Mouse (Mus musculus) adrenal gland, postnatal 25 days (tissue): ENCODE results near the gene Srrt. TPM values are rescaled to one million over a fixed set of nuclear protein-coding genes. Genes with fewer than 3 reads are reported as not detected.

Experiments
- DNase-seq: peaks from one replicate; pipeline ENCODE4 v3.0.0; 2021; ENCODE audit warnings: mixed read lengths
- microRNA-seq, 2 experiments: library from miRNA; unstranded; fragments of <30 nt; microRNA quantifications; one replicate each; pipeline ENCODE4 v1.2.0; 2021
- total RNA-seq: library from RNA; stranded (reverse); gene quantifications from 2 replicates; pipeline ENCODE4 v1.2.3, GENCODE M21; 2021

Gene Srrt
- total RNA-seq, 1 experiment from 2014 or later, result 195 TPM

- DNase-seq, result no peak
These were observed 43.4 kb downstream of the Srrt start for GRCm38 (mm10) chr5:137263897-137264720.

Small RNA genes within 50 kb of the gene (microRNA-seq; reads per million reads assigned to microRNA genes)
- 0.69 to 1.8 reads per million in 2 experiments for gene Mir7036
- gene Mir8116, result 0 reads per million in 2 experiments

Other genes starting within 250 kb of the Srrt start
- 2.0 and 3.4 TPM in 2 replicates for gene Serpine1, start 235.4 kb downstream of the Srrt start, total RNA-seq
- 44.0 and 53.3 TPM in 2 replicates for gene Trim56, start 191.5 kb downstream of the Srrt start, total RNA-seq
- gene Muc3, start 158.4 kb downstream of the Srrt start, total RNA-seq, result not detected in 2 replicates
- 0.15 TPM in 1 of 2 replicates, not detected in the other for gene Muc3a, start 95.3 kb downstream of the Srrt start, total RNA-seq
- 6.7 and 10.9 TPM in 2 replicates for gene Ache, start 20.2 kb downstream of the Srrt start, total RNA-seq
- gene Ufsp1, start 13.0 kb downstream of the Srrt start, total RNA-seq, result 9.6 and 12.1 TPM in 2 replicates
- gene Trip6, start 6.7 kb upstream of the Srrt start, total RNA-seq, result 32.3 and 40.8 TPM in 2 replicates
- gene Slc12a9, start 25.9 kb upstream of the Srrt start, total RNA-seq, result 9.2 and 17.7 TPM in 2 replicates
- gene Ephb4, start 42.4 kb upstream of the Srrt start, total RNA-seq, result 54.6 and 70.5 TPM in 2 replicates
- not detected in 2 replicates for gene Zan, start 169.4 kb upstream of the Srrt start, total RNA-seq
- 29.9 and 31.7 TPM in 2 replicates for gene Pop7, start 194.8 kb upstream of the Srrt start, total RNA-seq
- gene Gigyf1, start 210.9 kb upstream of the Srrt start, total RNA-seq, result 34.7 and 52.3 TPM in 2 replicates
- gene Epo, start 225.6 kb upstream of the Srrt start, total RNA-seq, result not detected in 2 replicates
- 580 and 681 TPM in 2 replicates for gene Gnb2, start 225.8 kb upstream of the Srrt start, total RNA-seq
- gene Actl6b, start 245.8 kb upstream of the Srrt start, total RNA-seq, result 2.7 and 6.4 TPM in 2 replicates